Mouse (Mus musculus) hindbrain, postnatal 0 days (tissue): ENCODE results near the gene Prkrip1. TPM values are rescaled to one million over a fixed set of nuclear protein-coding genes. Genes with fewer than 3 reads are reported as not detected.
A peak's percentile ranks its signal among the peaks of the same experiment; 100 is the strongest.

ENCODE experiments used
- ATAC-seq: fragments of 200-750 bp; cut with Nextera tagmentation; 2 replicates; pipeline ENCODE4 v1.8.0; 2017; ENCODE audit warnings: mild to moderate bottlenecking, moderate TSS enrichment, moderate library complexity
- DNase-seq: peaks from one replicate; pipeline ENCODE4 v3.0.0-alpha.2; 2015; ENCODE audit warnings: low spot score
- H3K27ac ChIP-seq: fragments of 300-500 bp; sonication (generic); 2 replicates; pipeline ENCODE4 v1.5.1; 2014; ENCODE audit warnings: mild to moderate bottlenecking
- H3K27me3 ChIP-seq: fragments of 300-500 bp; sonication (generic); 2 replicates; pipeline ENCODE4 v1.6.1; 2014; ENCODE audit warnings: low read length, mixed read lengths; ENCODE audit not compliant: insufficient read depth
- H3K36me3 ChIP-seq: fragments of 300-500 bp; sonication (generic); 2 replicates; pipeline ENCODE4 v1.6.1; 2014; ENCODE audit warnings: low read length, mixed read lengths; ENCODE audit not compliant: insufficient read depth
- H3K4me1 ChIP-seq: fragments of 300-500 bp; sonication (generic); 2 replicates; pipeline ENCODE4 v1.6.1; 2014; ENCODE audit warnings: antibody characterized with exemption, low read length, mixed read lengths; ENCODE audit not compliant: insufficient read depth
- H3K4me2 ChIP-seq: fragments of 300-500 bp; sonication (generic); 2 replicates; pipeline ENCODE4 v1.6.1; 2014; ENCODE audit warnings: low read depth, mild to moderate bottlenecking, low read length, moderate library complexity, mixed read lengths
- H3K4me3 ChIP-seq: fragments of 300-500 bp; sonication (generic); 2 replicates; pipeline ENCODE4 v1.5.1; 2014; ENCODE audit warnings: low read length
- H3K9ac ChIP-seq: fragments of 300-500 bp; sonication (generic); replicated peaks from 2 replicates; pipeline ENCODE4 v1.6.1; 2014; ENCODE audit warnings: mild to moderate bottlenecking, low read length, moderate library complexity, mixed read lengths
- H3K9me3 ChIP-seq: fragments of 300-500 bp; sonication (generic); 2 replicates; pipeline ENCODE4 v1.6.1; 2016; ENCODE audit warnings: low read length, mixed read lengths
- CTCF ChIP-seq: IDR thresholded peaks from 2 replicates; pipeline ENCODE4 v1.5.1; 2016; ENCODE audit warnings: antibody characterized with exemption, control low read depth, low read depth
- WGBS: fragments of 180-500 bp; shearing (Covaris S2); extraction: QIAGEN DNeasy Blood & Tissue Kit; methylation state at CpG from one replicate; pipeline ENCODE4 v1.1.7; 2014; 5-methylcytosine and 5-hydroxymethylcytosine counted together
- polyA plus RNA-seq: library from polyadenylated mRNA; unstranded; fragments of >200 nt; fragmentation: Nextera tagmentation; extraction: Ambion mirVana; gene quantifications from 2 replicates; pipeline ENCODE4 v1.2.1, GENCODE M21; 2015
- total RNA-seq: library from RNA; depleted of rRNA; stranded (reverse); fragments of >200 nt; gene quantifications from 2 replicates; pipeline ENCODE4 v1.2.3, GENCODE M21; 2014

Prkrip1 gene
- total and polyA plus RNA-seq, 2 experiments from 2014 or later = 11.2 to 59.0 TPM

DNA sequence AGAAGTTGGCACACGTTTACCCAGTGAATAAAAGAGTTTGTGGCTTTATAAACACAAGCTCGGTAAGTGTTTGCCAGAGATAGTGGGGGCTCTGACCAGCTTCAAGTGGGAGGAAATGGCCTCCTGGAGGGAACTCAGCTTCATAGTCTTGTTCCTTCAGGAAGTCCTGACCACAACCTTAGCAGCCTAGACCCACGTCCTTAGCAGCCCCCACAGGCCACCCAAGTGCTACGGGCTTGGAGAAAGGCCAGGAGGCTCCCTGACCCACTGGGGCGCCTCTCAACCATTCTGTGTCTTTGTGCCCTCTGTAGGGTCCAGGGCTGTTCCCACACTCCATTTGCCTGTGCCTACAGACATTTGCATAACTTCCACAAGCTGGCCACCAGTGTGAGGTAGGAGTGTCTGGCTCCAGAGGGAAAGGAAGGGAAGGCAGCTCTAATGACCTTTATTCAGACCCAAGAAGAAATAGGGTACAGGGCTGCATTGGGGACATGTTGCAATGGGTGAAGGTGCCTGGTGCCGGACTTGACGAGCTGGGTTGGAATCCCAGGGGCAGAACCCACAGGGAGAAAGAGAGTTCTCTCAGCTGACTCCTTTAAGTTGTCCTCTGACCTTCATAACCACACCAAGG lies 27.6 kb upstream of the Prkrip1 start:
- Histone ChIP-seq H3K4me2 (no peak overlapping the region), H3K27ac (no peak overlapping the region), H3K9ac (no peak overlapping the region), H3K36me3 (peaks cover 16% of the 10 kb centered on the region), H3K4me1 (no peaks in the 10 kb centered on the region), H3K27me3 (no peaks in the 10 kb centered on the region), H3K9me3 (no peaks in the 10 kb centered on the region), H3K4me3 (no peak overlapping the region)
- DNase-seq = no peak
- WGBS = 67% methylated on average over 7 of the region's 7 CpGs
- ATAC-seq = no peak
- TF ChIP-seq CTCF = no peak

DNA sequence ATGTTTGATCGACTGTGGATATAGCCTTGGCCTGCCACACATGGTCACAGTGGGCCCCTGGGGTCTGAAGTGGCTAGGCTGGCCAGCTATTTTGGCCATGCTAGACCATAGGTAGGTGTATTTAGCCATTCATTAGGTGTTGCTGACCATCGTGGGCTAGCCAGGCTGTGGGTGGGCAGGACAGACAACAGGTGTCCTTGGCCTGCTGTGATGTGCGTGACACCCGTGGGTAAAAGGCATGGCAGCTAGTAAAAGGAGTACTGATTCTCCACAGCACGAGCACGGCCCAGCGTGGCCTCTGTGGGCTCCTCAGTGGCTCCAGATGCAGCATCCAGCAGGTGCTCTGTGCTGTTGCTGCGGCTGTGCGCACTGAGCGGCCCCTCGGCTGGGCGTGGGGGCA lies 19.8 kb upstream of the Prkrip1 start:
- Histone ChIP-seq H3K27me3 (no peaks in the 10 kb centered on the region), H3K36me3 (peaks cover 7% of the 10 kb centered on the region; the same call in 1 of the 2 replicates), H3K4me1 (no peaks in the 10 kb centered on the region), H3K4me3 (no peak overlapping the region), H3K9me3 (no peaks in the 10 kb centered on the region), H3K27ac (no peak overlapping the region), H3K4me2 (no peak overlapping the region), H3K9ac (no peak overlapping the region)
- TF ChIP-seq CTCF = no peak
- 80% methylated on average over 12 of the region's 12 CpGs for WGBS
- DNase-seq (no peak), ATAC-seq (no peak)

DNA sequence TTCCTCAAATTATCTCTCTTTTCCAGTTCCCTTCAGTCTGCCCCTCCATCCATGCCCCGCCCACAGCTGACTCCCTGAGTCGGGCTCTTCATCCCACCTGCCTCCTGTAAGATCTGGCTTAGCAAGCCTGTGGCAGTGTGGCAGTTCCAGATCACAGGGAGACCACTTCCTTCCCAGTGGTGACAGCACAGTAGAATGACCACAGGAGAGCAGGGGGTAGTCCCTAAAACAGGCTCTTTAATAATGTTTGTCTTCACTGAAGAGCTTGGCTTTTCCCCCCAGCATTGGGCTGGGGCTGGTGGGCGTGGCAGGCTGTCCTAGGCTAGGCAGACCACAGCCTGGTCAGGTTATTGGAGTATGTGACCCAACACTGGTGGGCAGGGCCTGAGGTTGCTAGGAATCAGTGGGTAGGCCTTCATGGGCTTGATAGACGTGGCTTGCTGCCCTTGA lies 19.2 kb upstream of the Prkrip1 start:
- ATAC-seq = no peak
- no peaks in the 10 kb centered on the region for H3K4me1 ChIP-seq
- no peaks in the 10 kb centered on the region for H3K27me3 ChIP-seq
- 0 out of 2 replicates have a peak, but pooled peaks cover 4% of the 10 kb centered on the region for H3K36me3 ChIP-seq
- WGBS = 75% methylated on average over 4 of the region's 4 CpGs
- no peaks in the 10 kb centered on the region for H3K9me3 ChIP-seq
- no peak overlapping the region for H3K9ac ChIP-seq
- no peak overlapping the region for H3K4me3 ChIP-seq
- no peak for TF ChIP-seq CTCF
- no peak overlapping the region for H3K4me2 ChIP-seq
- no peak overlapping the region for H3K27ac ChIP-seq
- no peak for DNase-seq

DNA sequence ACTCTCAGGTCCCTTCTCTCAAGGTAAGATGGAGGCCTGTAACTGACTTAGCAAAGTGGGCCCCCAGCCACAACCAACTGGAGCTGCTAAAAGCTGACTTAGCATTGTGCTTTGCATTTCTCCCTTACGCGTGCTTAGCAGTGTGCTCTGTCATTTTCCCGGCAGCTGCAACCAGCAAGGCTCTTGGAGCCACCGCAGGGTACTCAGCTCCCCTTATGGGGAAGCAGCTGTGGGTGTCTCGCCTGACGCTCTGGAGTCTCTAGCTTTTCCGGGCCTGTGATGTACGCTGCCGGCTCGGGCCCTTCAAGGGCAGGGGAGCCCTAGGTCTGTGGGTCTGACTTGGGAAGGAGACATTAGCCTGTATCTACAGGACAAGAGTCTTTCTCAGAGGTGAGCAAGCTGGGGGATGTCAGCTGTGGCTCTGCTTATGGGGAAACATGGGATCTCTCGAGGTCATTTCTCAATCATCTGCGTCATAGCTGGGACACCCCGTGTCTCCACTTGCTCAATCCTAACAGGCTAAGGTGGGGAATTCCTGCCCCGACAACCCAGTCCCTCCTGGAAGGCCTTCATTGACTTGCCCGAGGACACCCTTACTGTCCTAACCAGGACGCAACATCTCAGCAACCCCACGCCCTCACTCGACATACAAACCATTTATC lies 18.4 kb upstream of the Prkrip1 start:
- Histone ChIP-seq H3K9me3 (no peaks in the 10 kb centered on the region), H3K36me3 (0 out of 2 replicates have a peak, but pooled peaks cover 4% of the 10 kb centered on the region), H3K4me2 (no peak overlapping the region), H3K4me1 (no peaks in the 10 kb centered on the region), H3K9ac (no peak overlapping the region), H3K27me3 (no peaks in the 10 kb centered on the region), H3K4me3 (no peak overlapping the region), H3K27ac (no peak overlapping the region)
- 74% methylated on average over 18 of the region's 18 CpGs for WGBS
- ATAC-seq (no peak), DNase-seq (peak; percentile 33)
- no peak for TF ChIP-seq CTCF

DNA sequence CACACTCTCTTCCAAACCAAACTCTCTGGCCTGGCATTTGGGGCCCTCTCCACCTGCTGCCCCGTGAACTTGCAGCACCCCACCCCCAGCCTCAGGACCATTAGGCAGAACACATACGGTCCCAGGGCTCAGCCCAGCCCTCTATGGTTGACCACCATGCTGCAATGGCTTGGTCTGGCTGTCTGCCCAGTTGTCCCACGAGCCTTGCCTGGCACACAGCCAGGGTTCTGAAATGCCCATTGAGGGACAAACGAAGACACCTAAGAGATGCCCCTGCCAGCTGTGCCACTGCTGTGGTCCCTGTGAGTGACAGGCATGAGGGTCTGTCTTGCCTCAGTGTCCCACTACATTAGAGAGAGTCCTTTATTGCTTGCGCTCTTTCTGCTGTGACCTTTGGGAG lies 17.2 kb upstream of the Prkrip1 start:
- peak; percentile 35 for DNase-seq
- no peak overlapping the region for H3K4me2 ChIP-seq
- no peak overlapping the region for H3K9ac ChIP-seq
- H3K36me3 ChIP-seq = 0 out of 2 replicates have a peak, but pooled peaks cover 4% of the 10 kb centered on the region
- H3K27ac ChIP-seq = no peak overlapping the region
- TF ChIP-seq CTCF = no peak
- H3K9me3 ChIP-seq = no peaks in the 10 kb centered on the region
- no peak overlapping the region for H3K4me3 ChIP-seq
- no peaks in the 10 kb centered on the region for H3K27me3 ChIP-seq
- ATAC-seq = no peak
- no peaks in the 10 kb centered on the region for H3K4me1 ChIP-seq
- 48% methylated on average over 5 of the region's 5 CpGs for WGBS

DNA sequence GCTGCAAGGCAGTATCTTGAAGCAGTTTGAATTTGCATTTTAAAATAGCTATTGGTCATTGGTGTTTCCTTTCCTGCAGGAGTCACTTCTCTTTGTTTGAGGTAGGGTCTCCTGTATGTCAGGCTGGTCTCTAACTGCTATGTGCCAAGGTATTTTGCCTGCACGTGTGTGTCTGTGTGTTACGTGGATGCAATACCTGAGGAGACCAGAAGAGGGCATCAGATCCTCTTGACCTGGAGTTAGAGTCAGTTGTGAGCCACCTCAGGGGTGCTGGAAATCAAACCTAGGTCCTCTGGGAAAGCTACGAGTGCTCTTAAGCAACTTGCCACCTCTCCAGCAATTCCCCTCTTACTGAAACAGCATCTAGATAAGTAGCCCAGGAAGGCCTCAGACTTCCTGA lies 16.4 kb upstream of the Prkrip1 start:
- ATAC-seq = no peak
- DNase-seq = no peak
- H3K4me3 ChIP-seq = no peak overlapping the region
- no peak overlapping the region for H3K27ac ChIP-seq
- H3K36me3 ChIP-seq = 0 out of 2 replicates have a peak, but pooled peaks cover 4% of the 10 kb centered on the region
- H3K9me3 ChIP-seq = no peaks in the 10 kb centered on the region
- no peaks in the 10 kb centered on the region for H3K27me3 ChIP-seq
- H3K4me1 ChIP-seq = no peaks in the 10 kb centered on the region
- 89% methylated on average over 3 of the region's 3 CpGs for WGBS
- peak; percentile 36 for TF ChIP-seq CTCF
- H3K9ac ChIP-seq = no peak overlapping the region
- H3K4me2 ChIP-seq = no peak overlapping the region

DNA sequence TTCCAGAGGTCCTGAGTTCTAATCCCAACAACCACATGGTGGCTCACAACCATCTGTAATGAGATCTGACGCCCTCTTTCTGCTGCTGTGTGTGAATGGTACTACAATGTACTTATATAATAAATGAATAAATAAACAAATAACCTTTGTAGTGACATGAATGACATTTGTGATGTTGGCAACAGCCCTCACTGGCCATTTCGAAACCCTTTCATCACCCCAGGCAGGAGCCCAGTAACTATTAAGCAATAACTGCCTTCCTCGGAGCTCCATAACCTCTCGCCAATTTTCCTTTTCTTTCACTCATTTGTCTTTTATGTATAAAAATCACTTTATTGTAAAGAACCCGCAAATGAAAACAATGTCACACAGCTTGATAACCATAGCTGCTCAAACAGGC lies 15.0 kb upstream of the Prkrip1 start:
- no peaks in the 10 kb centered on the region for H3K4me1 ChIP-seq
- no peak for DNase-seq
- no peak overlapping the region for H3K27ac ChIP-seq
- no peak overlapping the region for H3K4me2 ChIP-seq
- no peak overlapping the region for H3K4me3 ChIP-seq
- no peak overlapping the region for H3K9ac ChIP-seq
- 73% methylated on average over 5 of the region's 5 CpGs for WGBS
- 0 out of 2 replicates have a peak, but pooled peaks cover 2% of the 10 kb centered on the region for H3K36me3 ChIP-seq
- TF ChIP-seq CTCF = no peak
- ATAC-seq = no peak
- no peaks in the 10 kb centered on the region for H3K9me3 ChIP-seq
- no peaks in the 10 kb centered on the region for H3K27me3 ChIP-seq
